Mouse (Mus musculus) embryonic facial prominence, embryonic 11.5 days (tissue): Measurements from ENCODE around the gene Vps4b. TPM values are rescaled to one million over a fixed set of nuclear protein-coding genes. Genes with fewer than 3 reads are reported as not detected.

Source experiments
- ATAC-seq: fragments of 200-750 bp; cut with Nextera tagmentation; replicated peaks from 2 replicates; pipeline ENCODE4 v1.8.0; 2017; ENCODE audit warnings: low read depth; ENCODE audit not compliant: insufficient number of reproducible peaks, low FRiP score, low TSS enrichment
- DNase-seq: peaks from one replicate; pipeline ENCODE4 v3.0.0-alpha.2; 2015; ENCODE audit warnings: low spot score
- H3K27ac ChIP-seq: fragments of 300-500 bp; sonication (generic); replicated peaks from 2 replicates; pipeline ENCODE4 v1.5.1; 2014; ENCODE audit warnings: mild to moderate bottlenecking, low read depth, low read length, control low read depth
- H3K27me3 ChIP-seq: fragments of 300-500 bp; sonication (generic); 2 replicates; pipeline ENCODE4 v1.6.1; 2014; ENCODE audit warnings: mild to moderate bottlenecking, low read length, moderate library complexity, mixed read lengths; ENCODE audit not compliant: control insufficient read depth, insufficient read depth
- H3K36me3 ChIP-seq: fragments of 300-500 bp; sonication (generic); replicated peaks from 2 replicates; pipeline ENCODE4 v1.6.1; 2014; ENCODE audit warnings: low read depth, mild to moderate bottlenecking, low read length, moderate library complexity, mixed read lengths; ENCODE audit not compliant: control insufficient read depth, insufficient read depth
- H3K4me1 ChIP-seq: fragments of 300-500 bp; sonication (generic); 2 replicates; pipeline ENCODE4 v1.6.1; 2014; ENCODE audit warnings: low read length, mixed read lengths; ENCODE audit not compliant: control insufficient read depth, insufficient read depth
- H3K4me2 ChIP-seq: fragments of 300-500 bp; sonication (generic); 2 replicates; pipeline ENCODE4 v1.6.1; 2014; ENCODE audit warnings: low read depth, mild to moderate bottlenecking, control low read depth, low read length, moderate library complexity
- H3K4me3 ChIP-seq: fragments of 300-500 bp; sonication (generic); 2 replicates; pipeline ENCODE4 v1.5.1; 2014; ENCODE audit warnings: low read depth, low read length, control low read depth
- H3K9ac ChIP-seq: fragments of 300-500 bp; sonication (generic); replicated peaks from 2 replicates; pipeline ENCODE4 v1.6.1; 2014; ENCODE audit warnings: mild to moderate bottlenecking, control low read depth, low read length
- H3K9me3 ChIP-seq: fragments of 300-500 bp; sonication (generic); replicated peaks from 2 replicates; pipeline ENCODE4 v1.6.1; 2016; ENCODE audit warnings: mild to moderate bottlenecking, low read length, inconsistent platforms, mixed read lengths; ENCODE audit not compliant: control insufficient read depth
- WGBS: fragments of 180-500 bp; shearing (Covaris S2); extraction: QIAGEN DNeasy Blood & Tissue Kit; methylation state at CpG from one replicate; pipeline ENCODE4 v1.1.7; 2014; 5-methylcytosine and 5-hydroxymethylcytosine counted together
- polyA plus RNA-seq: library from polyadenylated mRNA; unstranded; fragments of >200 nt; fragmentation: Nextera tagmentation; extraction: Ambion mirVana; gene quantifications from 2 replicates; pipeline ENCODE4 v1.2.1, GENCODE M21; 2014

Vps4b gene
- polyA plus RNA-seq, 1 experiment from 2014 or later: 90.2 TPM

- Histone ChIP-seq H3K9me3 (no peaks in the 10 kb centered on the region), H3K27ac (no peak overlapping the region), H3K4me2 (no peak overlapping the region), H3K27me3 (no peaks in the 10 kb centered on the region), H3K9ac (no peak overlapping the region), H3K4me3 (no peak overlapping the region), H3K4me1 (no peaks in the 10 kb centered on the region), H3K36me3 (no peaks in the 10 kb centered on the region)
- DNase-seq (no peak), ATAC-seq (no peak)
- 51% methylated on average over 1 of the region's 1 CpGs for WGBS
Measured at GRCm38 (mm10) chr1:106799406-106799805, 2.9 kb upstream of the Vps4b start.

GRCm38 (mm10) chr1:106796987-106797779 lies 655 bp upstream of the Vps4b start:
- no peaks in the 10 kb centered on the region for H3K27me3 ChIP-seq
- peak overlapping the region; percentile 41 for H3K4me2 ChIP-seq
- no peak overlapping the region for H3K27ac ChIP-seq
- WGBS: 60% methylated on average over 7 of the region's 7 CpGs
- H3K4me1 ChIP-seq: no peaks in the 10 kb centered on the region
- peak overlapping the region; percentile 98 for H3K4me3 ChIP-seq
- ATAC-seq: peak; percentile 44; the same call in 1 of the 2 replicates
- no peak for DNase-seq
- H3K9ac ChIP-seq: no peak overlapping the region
- no peaks in the 10 kb centered on the region for H3K9me3 ChIP-seq
- no peaks in the 10 kb centered on the region for H3K36me3 ChIP-seq

- H3K4me2 ChIP-seq: peak overlapping the region; percentile 57
- no peaks in the 10 kb centered on the region for H3K27me3 ChIP-seq
- H3K36me3 ChIP-seq: no peaks in the 10 kb centered on the region
- DNase-seq (no peak), ATAC-seq (peak; percentile 92)
- no peaks in the 10 kb centered on the region for H3K9me3 ChIP-seq
- WGBS: 4% methylated on average over 48 of the region's 51 CpGs
- peak overlapping the region; percentile 98 for H3K4me3 ChIP-seq
- peak overlapping the region; percentile 88 for H3K27ac ChIP-seq
- peak overlapping the region; percentile 91 for H3K9ac ChIP-seq
- no peaks in the 10 kb centered on the region for H3K4me1 ChIP-seq
Measured at GRCm38 (mm10) chr1:106795634-106796541, 640 bp downstream of the Vps4b start.

DNA sequence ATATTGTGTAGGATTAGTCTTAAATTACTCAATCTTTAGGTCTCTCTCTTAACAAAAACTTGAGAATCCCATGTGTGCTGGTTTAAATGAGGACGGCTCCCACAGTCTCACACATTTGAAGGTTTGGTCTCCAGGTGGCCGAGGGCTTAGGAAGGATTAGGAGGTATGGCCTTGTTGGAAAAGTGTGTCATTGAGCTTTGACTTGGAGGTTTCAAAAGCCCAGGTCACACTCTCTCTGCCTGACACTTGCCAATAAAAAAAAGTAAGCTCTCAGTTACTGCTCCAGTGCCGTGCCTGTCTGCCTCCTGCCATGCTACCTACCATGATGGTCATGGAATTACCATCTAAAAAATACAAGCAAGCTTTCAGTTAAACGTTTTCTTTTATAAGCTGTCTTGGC lies 21.6 kb downstream of the Vps4b start:
- DNase-seq: no peak

GRCm38 (mm10) chr1:106774092-106774491 lies 22.4 kb downstream of the Vps4b start:
- no peak overlapping the region for H3K9ac ChIP-seq
- DNase-seq (no peak), ATAC-seq (no peak)
- 91% methylated on average over 9 of the region's 9 CpGs for WGBS
- H3K4me2 ChIP-seq: no peak overlapping the region
- H3K4me3 ChIP-seq: no peak overlapping the region
- no peaks in the 10 kb centered on the region for H3K9me3 ChIP-seq
- no peak overlapping the region for H3K27ac ChIP-seq
- H3K4me1 ChIP-seq: no peaks in the 10 kb centered on the region
- peaks cover 2% of the 10 kb centered on the region for H3K36me3 ChIP-seq
- no peaks in the 10 kb centered on the region for H3K27me3 ChIP-seq

More for the DNA sequence above, 21.6 kb downstream of the Vps4b start:
- H3K27me3 ChIP-seq: no peaks in the 10 kb centered on the region
- H3K9me3 ChIP-seq: no peaks in the 10 kb centered on the region
- no peaks in the 10 kb centered on the region for H3K4me1 ChIP-seq
- no peak overlapping the region for H3K27ac ChIP-seq
- ATAC-seq: no peak
- H3K9ac ChIP-seq: no peak overlapping the region
- 79% methylated on average over 4 of the region's 4 CpGs for WGBS
- no peak overlapping the region for H3K4me2 ChIP-seq
- H3K36me3 ChIP-seq: peaks cover 2% of the 10 kb centered on the region
- no peak overlapping the region for H3K4me3 ChIP-seq

DNA sequence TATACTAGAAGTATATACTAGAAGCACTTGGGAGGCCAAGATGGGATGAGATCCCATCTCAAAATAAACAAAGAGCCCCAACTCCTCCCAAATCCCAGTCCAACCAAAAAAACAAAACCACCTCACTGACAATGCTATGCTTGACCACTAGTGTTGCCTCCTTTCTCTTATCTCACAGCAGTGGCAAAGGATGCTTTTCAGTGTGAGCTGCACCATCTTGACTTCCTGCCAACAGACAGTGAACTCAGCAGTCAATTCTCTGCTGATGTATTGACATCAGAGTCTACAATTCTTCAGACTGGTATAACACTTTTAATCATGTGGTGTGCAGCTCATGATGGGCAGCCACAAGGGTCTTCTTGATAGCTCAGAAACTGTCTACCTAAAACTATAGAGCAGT lies 27.8 kb downstream of the Vps4b start:
- H3K27ac ChIP-seq: no peak overlapping the region
- ATAC-seq (no peak), DNase-seq (no peak)
- H3K4me1 ChIP-seq: no peaks in the 10 kb centered on the region
- no peak overlapping the region for H3K4me3 ChIP-seq
- H3K9me3 ChIP-seq: no peaks in the 10 kb centered on the region
- no peak overlapping the region for H3K9ac ChIP-seq
- H3K36me3 ChIP-seq: no peaks in the 10 kb centered on the region
- H3K4me2 ChIP-seq: no peak overlapping the region
- H3K27me3 ChIP-seq: no peaks in the 10 kb centered on the region

GRCm38 (mm10) chr1:106765771-106766170 lies 30.8 kb downstream of the Vps4b start:
- Histone ChIP-seq H3K4me2 (no peak overlapping the region), H3K9ac (no peak overlapping the region), H3K4me3 (no peak overlapping the region), H3K9me3 (no peaks in the 10 kb centered on the region), H3K27ac (no peak overlapping the region), H3K27me3 (no peaks in the 10 kb centered on the region), H3K36me3 (no peaks in the 10 kb centered on the region), H3K4me1 (no peaks in the 10 kb centered on the region)
- ATAC-seq (no peak), DNase-seq (no peak)
- 95% methylated on average over 8 of the region's 8 CpGs for WGBS

- no peak overlapping the region for H3K9ac ChIP-seq
- no peak overlapping the region for H3K4me3 ChIP-seq
- H3K27ac ChIP-seq: no peak overlapping the region
- no peaks in the 10 kb centered on the region for H3K36me3 ChIP-seq
- no peak overlapping the region for H3K4me2 ChIP-seq
- no peak for ATAC-seq
- DNase-seq: no peak
- H3K9me3 ChIP-seq: no peaks in the 10 kb centered on the region
- WGBS: 88% methylated on average over 2 of the region's 2 CpGs
- no peaks in the 10 kb centered on the region for H3K4me1 ChIP-seq
- no peaks in the 10 kb centered on the region for H3K27me3 ChIP-seq
Measured at GRCm38 (mm10) chr1:106764846-106765245, 31.7 kb downstream of the Vps4b start.
